Mouse (Mus musculus) lung, postnatal 0 days (tissue): Measurements from ENCODE around the gene Sipa1l3.

Experiments used
- CTCF ChIP-seq: IDR thresholded peaks from 2 replicates; pipeline ENCODE4 v1.5.1; 2016; ENCODE audit warnings: antibody characterized with exemption, mild to moderate bottlenecking
- EP300 ChIP-seq: IDR thresholded peaks from 2 replicates; pipeline ENCODE4 v1.6.1; 2016; ENCODE audit warnings: antibody characterized with exemption, mild to moderate bottlenecking, control low read depth

- no peak for TF ChIP-seq CTCF
- no peak for TF ChIP-seq EP300
Observed at GRCm38 (mm10) chr7:29337766-29338165, 180.7 kb downstream of the Sipa1l3 start.
